Mouse (Mus musculus) heart, adult 2 months (tissue): Measurements from ENCODE around the gene Yipf1. TPM values are rescaled to one million over a fixed set of nuclear protein-coding genes. Genes with fewer than 3 reads are reported as not detected.

ENCODE experiments used
- DNase-seq, 2 experiments: peaks; one replicate each; pipeline ENCODE4 v3.0.0; 2021
- H3K27ac ChIP-seq: fragments of 200-600 bp; 2 replicates; pipeline ENCODE4 v1.8.1; 2022
- H3K27me3 ChIP-seq: fragments of 200-500 bp; 2 replicates; pipeline ENCODE4 v1.6.1; 2012; ENCODE audit warnings: mild to moderate bottlenecking, low read length, inconsistent platforms, mixed read lengths; ENCODE audit not compliant: control insufficient read depth, insufficient read depth
- H3K36me3 ChIP-seq: fragments of 200-500 bp; 2 replicates; pipeline ENCODE4 v1.6.1; 2012; ENCODE audit warnings: low read length, inconsistent platforms; ENCODE audit not compliant: control insufficient read depth, insufficient read depth
- H3K4me1 ChIP-seq: fragments of 200-500 bp; 2 replicates; pipeline ENCODE4 v1.6.1; 2011; ENCODE audit warnings: low read length; ENCODE audit not compliant: control insufficient read depth, insufficient read depth
- H3K4me3 ChIP-seq: fragments of 200-600 bp; 2 replicates; pipeline ENCODE4 v1.8.1; 2022
- H3K79me2 ChIP-seq: fragments of 200-500 bp; replicated peaks from 2 replicates; pipeline ENCODE4 v1.6.1; 2012; ENCODE audit warnings: mild to moderate bottlenecking, inconsistent platforms, low read length, moderate library complexity, mixed read lengths; ENCODE audit not compliant: control insufficient read depth, insufficient read depth
- H3K9ac ChIP-seq: fragments of 200-500 bp; 2 replicates; pipeline ENCODE4 v1.6.1; 2012; ENCODE audit warnings: low read depth, mild to moderate bottlenecking, control low read depth, inconsistent platforms, low read length, mixed read lengths
- CTCF ChIP-seq: fragments of 200-600 bp; IDR thresholded peaks from 2 replicates; pipeline ENCODE4 v1.8.1; 2022; ENCODE audit warnings: antibody characterized with exemption, mild to moderate bottlenecking, moderate library complexity
- EP300 ChIP-seq: fragments of 200-500 bp; IDR thresholded peaks from 2 replicates; pipeline ENCODE4 v1.6.1; 2011; ENCODE audit warnings: low read depth, low read length, control low read depth; ENCODE audit not compliant: insufficient read depth
- POLR2A ChIP-seq: fragments of 200-500 bp; IDR thresholded peaks from 2 replicates; pipeline ENCODE4 v1.6.1; 2011; ENCODE audit warnings: mild to moderate bottlenecking, low read depth, low read length, control low read depth; ENCODE audit not compliant: insufficient read depth
- WGBS: fragments of 180-500 bp; shearing (Covaris S2); methylation state at CpG from one replicate; pipeline ENCODE4 v1.1.7; 2018; 5-methylcytosine and 5-hydroxymethylcytosine counted together
- intact Hi-C: fragments of 180-260 bp; cut with DNase I; formaldehyde crosslinking; loops from one replicate; pipeline ENCODE4 v1.15.1; 2025
- polyA plus RNA-seq: library from polyadenylated mRNA; depleted of rRNA; stranded (reverse); fragments of >200 nt; gene quantifications from 2 replicates; pipeline ENCODE4 v1.2.3, GENCODE M21; 2012
- total RNA-seq, 2 experiments: library from RNA; stranded (reverse); gene quantifications; 2 replicates each; pipeline ENCODE4 v1.2.3; 2021

The Yipf1 gene
- total and polyA plus RNA-seq, 3 experiments = 17.6 to 23.3 (median 19.3) TPM

GRCm38 (mm10) chr4:107333514-107333913 is 19.4 kb downstream of the Yipf1 start:
- H3K36me3 ChIP-seq = no peaks in the 10 kb centered on the region
- H3K27me3 ChIP-seq = no peaks in the 10 kb centered on the region
- H3K27ac ChIP-seq = no peak overlapping the region
- TF ChIP-seq POLR2A = no peak
- TF ChIP-seq CTCF = peak; percentile 33
- TF ChIP-seq EP300 = no peak
- no peaks in the 10 kb centered on the region for H3K4me1 ChIP-seq
- WGBS = 95% methylated on average over 4 of the region's 4 CpGs
- intact Hi-C loops = no loop called here
- H3K79me2 ChIP-seq = no peaks in the 10 kb centered on the region
- no peak overlapping the region for H3K9ac ChIP-seq
- no peak for DNase-seq
- H3K4me3 ChIP-seq = no peak overlapping the region

GRCm38 (mm10) chr4:107336356-107336755 is 22.2 kb downstream of the Yipf1 start:
- no peak for DNase-seq
- Histone ChIP-seq H3K79me2 (no peaks in the 10 kb centered on the region), H3K4me1 (no peaks in the 10 kb centered on the region), H3K4me3 (no peak overlapping the region), H3K27me3 (no peaks in the 10 kb centered on the region), H3K9ac (no peak overlapping the region), H3K27ac (no peak overlapping the region), H3K36me3 (no peaks in the 10 kb centered on the region)
- TF ChIP-seq POLR2A = no peak
- WGBS = 49% methylated on average over 8 of the region's 8 CpGs
- intact Hi-C loops = no loop called here

GRCm38 (mm10) chr4:107337455-107337854 is 23.3 kb downstream of the Yipf1 start:
- Histone ChIP-seq H3K27ac (no peak overlapping the region), H3K79me2 (no peaks in the 10 kb centered on the region), H3K4me3 (no peak overlapping the region), H3K4me1 (no peaks in the 10 kb centered on the region), H3K36me3 (no peaks in the 10 kb centered on the region), H3K9ac (no peak overlapping the region), H3K27me3 (no peaks in the 10 kb centered on the region)
- intact Hi-C loops = no loop called here
- 91% methylated on average over 5 of the region's 5 CpGs for WGBS
- no peak for DNase-seq
- no peak for TF ChIP-seq EP300
- TF ChIP-seq CTCF = no peak
- TF ChIP-seq POLR2A = no peak

GRCm38 (mm10) chr4:107341354-107341753 is 27.2 kb downstream of the Yipf1 start:
- no peak for TF ChIP-seq CTCF
- H3K27me3 ChIP-seq = no peaks in the 10 kb centered on the region
- no peaks in the 10 kb centered on the region for H3K79me2 ChIP-seq
- no peaks in the 10 kb centered on the region for H3K4me1 ChIP-seq
- H3K4me3 ChIP-seq = no peak overlapping the region
- no peak overlapping the region for H3K9ac ChIP-seq
- WGBS = 73% methylated on average over 5 of the region's 5 CpGs
- no peak overlapping the region for H3K27ac ChIP-seq
- no peaks in the 10 kb centered on the region for H3K36me3 ChIP-seq
- no peak for DNase-seq
- intact Hi-C loops = no loop called here

- WGBS = 90% methylated on average over 7 of the region's 7 CpGs
- Histone ChIP-seq H3K27ac (no peak overlapping the region), H3K4me3 (no peak overlapping the region), H3K9ac (no peak overlapping the region), H3K4me1 (no peaks in the 10 kb centered on the region), H3K79me2 (no peaks in the 10 kb centered on the region), H3K27me3 (no peaks in the 10 kb centered on the region), H3K36me3 (no peaks in the 10 kb centered on the region)
- intact Hi-C loops = no loop called here
- DNase-seq = no peak
- TF ChIP-seq CTCF (no peak), POLR2A (no peak)
Observed at GRCm38 (mm10) chr4:107344612-107345011, 30.4 kb downstream of the Yipf1 start.

- DNase-seq = no peak
- H3K4me1 ChIP-seq = no peaks in the 10 kb centered on the region
- H3K27me3 ChIP-seq = no peaks in the 10 kb centered on the region
- 84% methylated on average over 6 of the region's 6 CpGs for WGBS
- no peak overlapping the region for H3K4me3 ChIP-seq
- no peak for TF ChIP-seq POLR2A
- no peak for TF ChIP-seq CTCF
- TF ChIP-seq EP300 = no peak
- H3K27ac ChIP-seq = no peak overlapping the region
- no peaks in the 10 kb centered on the region for H3K79me2 ChIP-seq
- no peak overlapping the region for H3K9ac ChIP-seq
- H3K36me3 ChIP-seq = no peaks in the 10 kb centered on the region
- intact Hi-C loops = no loop called here
Observed at GRCm38 (mm10) chr4:107347221-107347620, 33.1 kb downstream of the Yipf1 start.
